Mouse (Mus musculus): ENCODE results near the gene Rcor2. TPM values are rescaled to one million over a fixed set of nuclear protein-coding genes. Genes with fewer than 3 reads are reported as not detected.

Gene Rcor2
- polyA plus RNA-seq, 1 experiment from 2014 or later, result 9.8 TPM

DNA sequence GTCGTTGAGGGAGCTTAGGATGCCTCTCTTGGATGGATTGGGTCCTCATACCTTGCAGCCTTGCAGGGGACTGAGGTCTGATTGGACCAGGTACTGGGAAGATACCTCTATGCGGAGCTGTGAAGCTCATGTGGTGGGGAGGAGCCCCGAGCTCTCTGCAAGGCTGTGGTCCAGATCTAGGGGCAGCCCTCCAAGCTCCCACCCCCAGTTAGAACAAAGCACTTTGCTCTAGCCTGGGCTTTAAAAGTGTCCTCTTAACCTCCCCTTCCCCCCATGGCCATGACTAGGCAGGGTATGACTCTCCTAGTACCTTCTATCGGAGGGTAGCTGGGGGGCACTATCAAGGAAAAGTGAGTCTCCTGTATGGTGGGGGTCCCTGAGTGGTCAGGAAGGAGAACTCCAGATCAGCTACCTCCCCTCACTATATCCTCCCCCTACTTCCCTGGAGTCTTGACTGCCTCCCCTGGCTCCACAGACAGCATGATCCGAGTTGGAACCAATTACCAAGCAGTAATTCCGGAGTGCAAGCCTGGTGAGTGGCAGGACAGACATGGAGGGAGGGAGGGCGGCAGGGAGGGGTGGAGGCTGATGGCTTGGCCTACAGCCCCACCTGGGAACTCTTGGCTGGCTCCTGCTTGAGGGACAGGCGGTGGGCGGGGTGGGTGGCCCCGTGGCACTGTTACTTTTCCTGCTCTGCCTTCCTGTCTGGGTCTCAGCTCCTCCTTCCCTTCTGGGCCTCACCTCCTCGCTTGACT lies 2.3 kb downstream of the Rcor2 start:
- Histone ChIP-seq H3K4me2 (replicated peaks; ENCODE audit: low read depth, low read length) (peak overlapping the region; percentile 84), H3K27ac (ENCODE audit: low read depth, low read length) (peak overlapping the region; percentile 0; the same call in 1 of the 2 replicates), H3K4me3 (ENCODE audit: low read length) (peak overlapping the region; percentile 84), H3K9ac (ENCODE audit: low read depth, low read length) (peak overlapping the region; percentile 95), H3K9me3 (ENCODE audit: control insufficient read depth, low read length) (no peaks in the 10 kb centered on the region), H3K27me3 (ENCODE audit: control insufficient read depth, insufficient read depth, low read length) (no peaks in the 10 kb centered on the region), H3K36me3 (ENCODE audit: control insufficient read depth, insufficient read depth, low read length) (peaks cover 38% of the 10 kb centered on the region), H3K4me1 (ENCODE audit: control insufficient read depth, insufficient read depth, low read length) (peaks cover 46% of the 10 kb centered on the region)
- no peak for ATAC-seq (ENCODE audit: low FRiP score, low TSS enrichment)
- WGBS, result 7% methylated on average over 11 of the region's 11 CpGs

DNA sequence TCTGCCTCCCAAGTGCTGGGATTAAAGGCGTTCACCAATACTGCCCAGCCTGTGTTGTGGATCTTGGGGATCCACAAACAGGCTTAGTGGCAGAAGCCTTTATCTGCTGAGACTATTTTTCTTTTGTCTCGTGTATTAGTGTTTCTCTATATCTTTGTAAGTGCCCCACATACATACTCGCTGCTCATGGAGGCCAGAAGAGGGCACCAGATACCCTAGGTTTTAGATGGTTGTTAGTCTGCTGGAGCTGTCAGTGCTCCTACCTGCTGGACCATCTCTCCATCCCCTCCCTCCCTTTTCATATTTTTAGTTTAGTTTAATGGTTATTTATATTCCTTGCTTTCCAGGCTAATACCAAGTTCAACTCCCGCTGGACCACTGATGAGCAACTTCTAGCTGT lies 6.4 kb downstream of the Rcor2 start:
- no peak overlapping the region for H3K27ac ChIP-seq (ENCODE audit: low read depth, low read length)
- H3K36me3 ChIP-seq (ENCODE audit: control insufficient read depth, insufficient read depth, low read length), result peaks cover 77% of the 10 kb centered on the region
- H3K4me2 ChIP-seq (replicated peaks; ENCODE audit: low read depth, low read length), result no peak overlapping the region
- no peak for ATAC-seq (ENCODE audit: low FRiP score, low TSS enrichment)
- no peak overlapping the region for H3K4me3 ChIP-seq (ENCODE audit: low read length)
- 90% methylated on average over 4 of the region's 4 CpGs for WGBS
- peaks cover 25% of the 10 kb centered on the region for H3K4me1 ChIP-seq (ENCODE audit: control insufficient read depth, insufficient read depth, low read length)
- H3K27me3 ChIP-seq (ENCODE audit: control insufficient read depth, insufficient read depth, low read length), result no peaks in the 10 kb centered on the region
- H3K9ac ChIP-seq (ENCODE audit: low read depth, low read length), result no peak overlapping the region
- no peaks in the 10 kb centered on the region for H3K9me3 ChIP-seq (ENCODE audit: control insufficient read depth, low read length)

DNA sequence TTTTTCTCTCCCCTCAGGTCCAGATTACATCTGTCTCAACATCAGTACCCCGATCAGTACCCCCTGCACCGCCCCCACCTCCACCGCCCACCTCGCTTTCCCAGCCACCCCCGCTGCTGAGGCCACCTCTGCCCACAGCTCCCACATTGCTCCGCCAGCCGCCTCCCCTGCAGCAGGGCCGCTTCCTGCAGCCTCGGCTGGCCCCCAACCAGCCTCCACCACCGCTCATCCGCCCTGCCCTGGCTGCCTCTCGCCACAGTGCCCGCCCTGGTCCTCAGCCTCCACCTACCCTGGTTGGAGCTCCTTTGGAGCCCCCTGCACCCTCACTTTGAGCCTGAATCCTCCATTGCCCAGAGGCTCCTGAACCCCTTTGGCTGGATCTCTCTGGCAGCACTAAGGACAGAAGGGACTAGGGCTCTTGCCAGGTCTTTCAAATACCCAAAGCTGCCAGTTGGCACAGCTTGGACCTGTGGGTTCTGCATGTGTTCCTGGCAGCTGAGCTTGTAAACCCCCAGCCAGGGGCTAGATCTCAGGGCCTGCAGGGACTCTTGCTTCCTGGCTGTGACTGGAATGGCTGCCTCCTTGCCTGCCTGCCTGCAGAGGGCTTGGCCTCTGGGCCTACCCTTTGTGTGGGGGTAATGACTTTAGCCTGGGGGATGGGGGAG lies 7.3 kb downstream of the Rcor2 start:
- H3K4me1 ChIP-seq (ENCODE audit: control insufficient read depth, insufficient read depth, low read length), result peaks cover 19% of the 10 kb centered on the region
- no peaks in the 10 kb centered on the region for H3K27me3 ChIP-seq (ENCODE audit: control insufficient read depth, insufficient read depth, low read length)
- 74% methylated on average over 13 of the region's 13 CpGs for WGBS
- ATAC-seq (ENCODE audit: low FRiP score, low TSS enrichment), result no peak
- H3K27ac ChIP-seq (ENCODE audit: low read depth, low read length), result no peak overlapping the region
- no peak overlapping the region for H3K4me3 ChIP-seq (ENCODE audit: low read length)
- no peaks in the 10 kb centered on the region for H3K9me3 ChIP-seq (ENCODE audit: control insufficient read depth, low read length)
- no peak overlapping the region for H3K4me2 ChIP-seq (replicated peaks; ENCODE audit: low read depth, low read length)
- H3K36me3 ChIP-seq (ENCODE audit: control insufficient read depth, insufficient read depth, low read length), result peaks cover 84% of the 10 kb centered on the region
- H3K9ac ChIP-seq (ENCODE audit: low read depth, low read length), result peak overlapping the region; percentile 18; the same call in 1 of the 2 replicates

DNA sequence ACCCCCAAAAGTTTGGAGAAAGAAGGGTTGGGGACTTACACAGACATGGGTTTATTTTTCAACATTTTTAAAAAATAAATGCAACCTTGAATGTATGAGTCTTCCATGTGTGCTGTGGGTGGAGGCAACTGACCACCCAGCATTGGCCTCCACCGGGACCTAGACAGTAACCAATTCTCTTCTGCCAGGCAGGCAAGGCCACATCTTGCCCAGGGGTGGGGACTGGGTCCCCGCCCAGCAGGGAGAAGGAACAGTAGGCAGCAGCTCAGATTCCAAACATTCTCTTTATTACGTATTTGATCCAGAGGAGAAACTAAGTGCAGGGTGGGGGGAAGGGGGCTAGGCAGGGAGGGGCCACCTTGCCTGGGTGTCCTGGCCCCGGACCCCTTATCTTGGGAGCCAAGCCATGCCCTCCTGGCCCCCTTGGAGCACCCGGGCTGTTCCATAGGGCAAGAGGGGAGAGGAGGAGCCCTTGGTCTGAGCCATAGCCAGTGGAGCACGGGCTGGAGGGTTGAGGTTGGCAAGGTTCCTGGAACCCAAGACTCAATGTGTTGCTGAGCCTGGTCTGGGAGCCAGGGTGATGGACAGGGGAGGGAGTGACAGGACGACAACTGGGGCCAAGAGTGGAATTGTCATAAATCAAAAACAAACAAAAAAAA lies 8.1 kb downstream of the Rcor2 start:
- Histone ChIP-seq H3K27ac (ENCODE audit: low read depth, low read length) (no peak overlapping the region), H3K9me3 (ENCODE audit: control insufficient read depth, low read length) (no peaks in the 10 kb centered on the region), H3K36me3 (ENCODE audit: control insufficient read depth, insufficient read depth, low read length) (peaks cover 89% of the 10 kb centered on the region), H3K9ac (ENCODE audit: low read depth, low read length) (no peak overlapping the region), H3K27me3 (ENCODE audit: control insufficient read depth, insufficient read depth, low read length) (no peaks in the 10 kb centered on the region), H3K4me2 (replicated peaks; ENCODE audit: low read depth, low read length) (no peak overlapping the region), H3K4me1 (ENCODE audit: control insufficient read depth, insufficient read depth, low read length) (peaks cover 14% of the 10 kb centered on the region; the same call in 1 of the 2 replicates), H3K4me3 (ENCODE audit: low read length) (no peak overlapping the region)
- ATAC-seq (ENCODE audit: low FRiP score, low TSS enrichment), result no peak
- WGBS, result 61% methylated on average over 7 of the region's 7 CpGs

DNA sequence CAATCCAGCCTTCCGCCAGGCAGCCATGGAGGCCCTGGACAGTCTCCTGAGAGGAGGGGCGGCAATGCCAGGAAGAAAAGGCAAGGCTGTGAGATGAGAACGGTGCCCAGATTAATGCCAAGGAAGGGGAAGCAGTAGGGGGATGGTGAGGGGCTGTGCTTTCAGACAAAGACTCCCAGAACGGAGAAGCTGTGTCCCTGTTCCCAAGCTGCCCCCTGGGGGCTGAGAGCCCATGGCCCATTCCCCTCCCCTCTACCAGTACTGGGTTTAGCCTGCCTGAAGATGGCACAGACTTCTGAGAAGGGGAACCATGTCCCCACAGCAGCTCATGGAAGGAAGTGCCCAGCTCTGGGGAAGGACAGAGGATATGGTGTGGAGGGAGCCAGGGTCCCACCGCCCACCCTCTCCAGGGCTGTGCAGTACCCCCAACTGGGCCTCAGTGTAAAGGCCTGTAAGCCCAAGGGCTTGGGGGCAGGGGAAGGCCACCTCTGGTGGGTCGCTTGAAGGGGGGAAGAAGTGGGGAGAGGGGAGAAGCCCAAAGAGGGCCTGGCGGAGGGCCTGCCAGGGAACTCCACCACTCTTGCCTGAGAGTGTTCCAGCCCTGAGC lies 9.0 kb downstream of the Rcor2 start:
- Histone ChIP-seq H3K9ac (ENCODE audit: low read depth, low read length) (no peak overlapping the region; the same call in 1 of the 2 replicates), H3K4me2 (replicated peaks; ENCODE audit: low read depth, low read length) (no peak overlapping the region), H3K27me3 (ENCODE audit: control insufficient read depth, insufficient read depth, low read length) (no peaks in the 10 kb centered on the region), H3K27ac (ENCODE audit: low read depth, low read length) (peak overlapping the region; percentile 24; the same call in 1 of the 2 replicates), H3K4me3 (ENCODE audit: low read length) (no peak overlapping the region), H3K4me1 (ENCODE audit: control insufficient read depth, insufficient read depth, low read length) (peaks cover 14% of the 10 kb centered on the region; the same call in 1 of the 2 replicates), H3K9me3 (ENCODE audit: control insufficient read depth, low read length) (no peaks in the 10 kb centered on the region), H3K36me3 (ENCODE audit: control insufficient read depth, insufficient read depth, low read length) (peaks cover 90% of the 10 kb centered on the region)
- no peak for ATAC-seq (ENCODE audit: low FRiP score, low TSS enrichment)
- 59% methylated on average over 7 of the region's 7 CpGs for WGBS

DNA sequence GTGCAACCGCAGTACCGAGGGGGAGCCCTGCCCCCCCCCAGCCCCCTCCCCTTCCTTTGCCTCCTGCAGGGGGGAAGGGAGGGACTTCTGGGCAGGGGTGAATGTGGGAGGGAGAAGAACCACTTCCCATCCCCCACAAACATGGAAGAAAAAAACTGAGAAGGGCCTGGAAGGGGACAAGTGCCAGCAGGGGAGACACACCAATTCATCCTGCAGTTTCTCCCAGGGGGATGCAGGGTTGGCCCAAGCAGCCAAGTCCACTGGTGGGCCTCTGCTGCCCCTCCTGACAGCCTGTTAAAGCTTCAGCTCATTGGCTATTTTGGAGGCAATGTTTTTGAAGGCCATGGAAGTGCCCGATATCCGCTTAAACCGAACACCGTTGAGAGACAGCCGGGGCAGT lies 9.7 kb downstream of the Rcor2 start:
- Histone ChIP-seq H3K27me3 (ENCODE audit: control insufficient read depth, insufficient read depth, low read length) (no peaks in the 10 kb centered on the region), H3K4me3 (ENCODE audit: low read length) (no peak overlapping the region), H3K36me3 (ENCODE audit: control insufficient read depth, insufficient read depth, low read length) (peaks cover 90% of the 10 kb centered on the region), H3K9ac (ENCODE audit: low read depth, low read length) (no peak overlapping the region), H3K4me1 (ENCODE audit: control insufficient read depth, insufficient read depth, low read length) (peaks cover 14% of the 10 kb centered on the region; the same call in 1 of the 2 replicates), H3K9me3 (ENCODE audit: control insufficient read depth, low read length) (no peaks in the 10 kb centered on the region), H3K27ac (ENCODE audit: low read depth, low read length) (no peak overlapping the region), H3K4me2 (replicated peaks; ENCODE audit: low read depth, low read length) (no peak overlapping the region)
- no peak for ATAC-seq (ENCODE audit: low FRiP score, low TSS enrichment)
- 77% methylated on average over 5 of the region's 7 CpGs for WGBS

DNA sequence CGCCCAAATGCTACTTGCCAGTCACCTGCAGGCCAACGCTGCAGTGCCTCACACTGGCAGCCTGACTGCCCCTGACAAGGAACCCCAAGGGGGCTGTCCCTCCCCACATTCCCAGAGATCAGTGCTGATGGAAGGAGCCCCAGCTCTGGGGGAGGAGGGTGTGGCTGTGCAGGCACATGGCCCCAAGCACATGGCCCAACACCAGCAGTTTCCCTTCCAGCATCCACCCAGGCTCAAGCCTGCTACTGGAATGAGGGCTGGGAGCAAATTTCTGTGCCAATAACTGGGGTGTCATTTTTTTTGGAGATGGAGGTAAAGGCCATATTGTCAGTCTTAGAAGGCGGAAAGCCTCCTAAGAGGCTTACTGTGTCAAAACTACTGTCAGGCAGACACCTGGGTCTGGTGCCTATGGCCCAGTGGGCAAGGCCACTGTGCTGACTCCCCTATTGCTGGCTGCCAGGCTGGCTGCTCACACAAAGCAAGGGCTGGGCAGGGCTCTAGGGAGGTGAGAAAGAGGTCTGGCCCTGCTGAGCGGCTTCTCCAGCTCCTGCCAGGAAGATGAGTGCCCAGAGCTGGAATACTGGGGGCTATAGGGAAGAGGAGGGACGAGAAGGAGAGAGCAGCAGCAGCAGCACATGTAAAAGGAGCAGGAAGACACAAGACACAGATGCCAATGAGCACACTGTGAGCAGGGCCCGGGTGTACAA lies 11.2 kb downstream of the Rcor2 start:
- Histone ChIP-seq H3K4me2 (replicated peaks; ENCODE audit: low read depth, low read length) (no peak overlapping the region), H3K9ac (ENCODE audit: low read depth, low read length) (no peak overlapping the region), H3K4me1 (ENCODE audit: control insufficient read depth, insufficient read depth, low read length) (peaks cover 14% of the 10 kb centered on the region; the same call in 1 of the 2 replicates), H3K27ac (ENCODE audit: low read depth, low read length) (no peak overlapping the region), H3K9me3 (ENCODE audit: control insufficient read depth, low read length) (no peaks in the 10 kb centered on the region), H3K27me3 (ENCODE audit: control insufficient read depth, insufficient read depth, low read length) (no peaks in the 10 kb centered on the region), H3K4me3 (ENCODE audit: low read length) (no peak overlapping the region), H3K36me3 (ENCODE audit: control insufficient read depth, insufficient read depth, low read length) (peaks cover 93% of the 10 kb centered on the region)
- 83% methylated on average over 6 of the region's 6 CpGs for WGBS
- ATAC-seq (ENCODE audit: low FRiP score, low TSS enrichment), result no peak

DNA sequence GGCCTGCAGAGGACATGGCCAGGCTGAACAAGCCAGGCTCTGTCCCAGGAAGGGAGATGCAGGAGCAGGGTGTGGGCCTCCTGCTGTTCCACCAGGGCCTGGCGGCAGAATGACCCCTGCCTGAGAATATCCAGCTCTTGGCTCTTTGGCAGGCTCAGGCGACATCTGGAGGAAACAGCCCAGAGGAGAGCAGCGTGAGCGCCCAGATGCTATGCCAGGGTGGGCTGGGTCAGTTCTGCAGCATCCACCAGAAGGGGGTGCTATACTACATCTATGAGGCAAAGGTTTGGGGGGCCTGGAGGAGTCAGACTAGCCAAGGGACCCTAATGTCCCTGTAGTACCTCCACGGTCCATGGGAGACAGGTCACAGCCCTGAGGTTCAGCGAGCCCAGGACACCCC lies 12.0 kb downstream of the Rcor2 start:
- peak; percentile 48; the same call in 1 of the 2 replicates for ATAC-seq (ENCODE audit: low FRiP score, low TSS enrichment)
- no peak overlapping the region for H3K4me3 ChIP-seq (ENCODE audit: low read length)
- H3K9me3 ChIP-seq (ENCODE audit: control insufficient read depth, low read length), result no peaks in the 10 kb centered on the region
- no peaks in the 10 kb centered on the region for H3K27me3 ChIP-seq (ENCODE audit: control insufficient read depth, insufficient read depth, low read length)
- peaks cover 93% of the 10 kb centered on the region for H3K36me3 ChIP-seq (ENCODE audit: control insufficient read depth, insufficient read depth, low read length)
- H3K4me1 ChIP-seq (ENCODE audit: control insufficient read depth, insufficient read depth, low read length), result peaks cover 14% of the 10 kb centered on the region; the same call in 1 of the 2 replicates
- H3K27ac ChIP-seq (ENCODE audit: low read depth, low read length), result no peak overlapping the region
- WGBS, result 46% methylated on average over 6 of the region's 6 CpGs
- no peak overlapping the region for H3K4me2 ChIP-seq (replicated peaks; ENCODE audit: low read depth, low read length)
- H3K9ac ChIP-seq (ENCODE audit: low read depth, low read length), result no peak overlapping the region

Data from kidney, embryonic 14.5 days (tissue).